Mouse (Mus musculus): ENCODE measurements around the gene Nfatc4.

DNA sequence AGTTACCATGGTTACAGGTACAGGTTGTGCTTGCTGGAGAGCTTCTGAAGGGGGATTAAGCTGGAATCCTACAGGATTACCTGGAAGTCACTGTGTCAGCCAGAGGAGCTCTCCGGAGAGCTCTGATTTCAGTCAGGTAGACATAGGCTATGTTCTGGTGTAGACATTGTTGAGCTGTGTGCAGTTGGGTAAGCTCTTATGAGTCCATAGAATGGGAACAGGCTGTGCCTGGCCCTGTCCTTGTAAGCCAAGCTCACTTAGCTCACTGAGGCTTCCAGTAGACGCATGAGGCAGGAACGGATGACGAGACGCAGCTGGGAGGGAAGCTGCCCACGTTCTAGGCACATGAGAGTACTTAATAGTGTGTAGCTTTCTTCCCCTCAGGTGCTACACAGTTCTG lies 39.2 kb downstream of the Nfatc4 start:
- TF ChIP-seq CEBPB (IDR thresholded peaks at IDR 0.05; ENCODE audit: insufficient read depth, poor library complexity, severe bottlenecking): no peak
- TF ChIP-seq POLR2A (IDR thresholded peaks at IDR 0.05; ENCODE audit: insufficient read length, low read depth): no peak
- no peak for TF ChIP-seq TCF12 (IDR thresholded peaks at IDR 0.05; ENCODE audit: insufficient read depth, poor library complexity, severe bottlenecking)
- TF ChIP-seq REST (IDR thresholded peaks at IDR 0.05; ENCODE audit: insufficient read depth, insufficient read length): no peak
- no peak for TF ChIP-seq POLR2AphosphoS2 (IDR thresholded peaks at IDR 0.05; ENCODE audit: insufficient read length, low read depth)
- TF ChIP-seq MYOD1 (IDR thresholded peaks at IDR 0.05; ENCODE audit: control insufficient read depth in 1 of 3, insufficient read length in 2 of 3, low read depth in 2 of 3): no peak
